Mouse (Mus musculus): Measurements from ENCODE around the gene Zfp770. TPM values are rescaled to one million over a fixed set of nuclear protein-coding genes. Genes with fewer than 3 reads are reported as not detected.
A peak's percentile ranks its signal among the peaks of the same experiment; 100 is the strongest.

Gene Zfp770
- polyA plus RNA-seq (2015; fragmentation: Nextera tagmentation; extraction: Ambion mirVana) = 4.9 and 5.5 TPM in 2 replicates

- H3K4me1 ChIP-seq (ENCODE audit: control insufficient read depth, insufficient read depth, low read depth, low read length) = peaks cover 14% of the 10 kb centered on the region
- peak within 1 kb of the TSS; percentile 81 for H3K27ac ChIP-seq (ENCODE audit: low read depth, low read length)
- H3K4me3 ChIP-seq (ENCODE audit: low read length) = peak within 1 kb of the TSS; percentile 85
- H3K4me2 ChIP-seq (ENCODE audit: low read length) = peak within 1 kb of the TSS; percentile 86
- H3K27me3 ChIP-seq (replicated peaks; ENCODE audit: control insufficient read depth, insufficient read depth, low read length) = no peaks in the 10 kb centered on the region
- WGBS = 0% methylated on average over 36 of the region's 36 CpGs
- peaks cover 6% of the 10 kb centered on the region; the same call in 1 of the 2 replicates for H3K36me3 ChIP-seq (ENCODE audit: control insufficient read depth, insufficient read depth, low read length)
- ATAC-seq = peak; percentile 97
- H3K9me3 ChIP-seq (ENCODE audit: control insufficient read depth, low read length) = no peaks in the 10 kb centered on the region
- peak within 1 kb of the TSS; percentile 99 for H3K9ac ChIP-seq (ENCODE audit: low read depth, low read length)
These were observed at the start of gene Zfp770 for GRCm38 (mm10) chr2:114200932-114201559. Gene Zfp770, minus strand, starts transcription at chr2:114201469.

DNA sequence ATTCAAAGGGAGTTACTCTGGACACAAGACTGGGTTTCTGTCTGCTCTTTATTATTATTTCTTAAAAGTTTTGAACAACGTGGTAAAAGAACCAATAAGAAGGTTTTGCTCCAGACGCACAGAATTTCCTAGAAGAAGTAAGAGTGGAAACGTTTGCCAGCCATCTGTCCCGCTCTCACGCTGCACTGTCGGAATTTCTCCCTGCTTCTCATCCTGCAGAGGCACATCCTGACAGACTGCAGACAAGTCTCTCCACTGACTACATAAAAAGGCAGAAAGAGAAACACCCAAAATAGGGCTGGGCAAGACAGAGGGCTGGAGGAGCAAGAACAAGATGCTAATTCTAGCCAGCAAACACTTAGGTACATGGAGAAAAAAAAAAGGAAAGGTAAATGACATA, 48.2 kb upstream of the Zfp770 start:
- Histone ChIP-seq H3K9me3 (ENCODE audit: control insufficient read depth, low read length) (no peaks in the 10 kb centered on the region), H3K4me3 (ENCODE audit: low read length) (no peak overlapping the region), H3K27ac (ENCODE audit: low read depth, low read length) (no peak overlapping the region), H3K4me2 (ENCODE audit: low read length) (no peak overlapping the region), H3K9ac (ENCODE audit: low read depth, low read length) (no peak overlapping the region), H3K27me3 (replicated peaks; ENCODE audit: control insufficient read depth, insufficient read depth, low read length) (no peaks in the 10 kb centered on the region), H3K4me1 (ENCODE audit: control insufficient read depth, insufficient read depth, low read depth, low read length) (no peaks in the 10 kb centered on the region), H3K36me3 (ENCODE audit: control insufficient read depth, insufficient read depth, low read length) (no peaks in the 10 kb centered on the region)
- no peak for ATAC-seq
- WGBS = 73% methylated on average over 6 of the region's 6 CpGs

DNA sequence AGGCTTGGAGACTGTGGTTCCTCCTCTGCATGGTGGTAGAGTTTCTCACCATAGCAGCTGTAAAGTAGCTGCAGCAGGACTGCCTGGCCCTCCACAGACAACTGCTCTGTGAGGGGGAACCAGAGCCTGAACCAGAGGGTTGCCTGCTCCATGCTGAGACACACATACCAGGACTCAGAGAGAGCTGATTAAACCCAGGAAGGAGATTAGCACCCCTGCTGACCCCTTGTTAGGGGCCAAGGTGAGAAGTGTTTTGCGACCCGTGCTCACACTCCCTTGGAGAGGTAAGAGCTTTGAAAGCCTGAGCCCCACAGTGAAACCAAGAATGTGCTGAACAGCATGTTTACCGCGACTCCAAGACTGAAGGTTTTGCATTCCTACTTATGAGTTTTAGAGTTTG, 36.4 kb upstream of the Zfp770 start:
- no peaks in the 10 kb centered on the region for H3K36me3 ChIP-seq (ENCODE audit: control insufficient read depth, insufficient read depth, low read length)
- H3K9ac ChIP-seq (ENCODE audit: low read depth, low read length) = no peak overlapping the region
- no peak for ATAC-seq
- no peak overlapping the region for H3K27ac ChIP-seq (ENCODE audit: low read depth, low read length)
- H3K4me1 ChIP-seq (ENCODE audit: control insufficient read depth, insufficient read depth, low read depth, low read length) = no peaks in the 10 kb centered on the region
- no peak overlapping the region for H3K4me2 ChIP-seq (ENCODE audit: low read length)
- no peaks in the 10 kb centered on the region for H3K9me3 ChIP-seq (ENCODE audit: control insufficient read depth, low read length)
- 19% methylated on average over 4 of the region's 4 CpGs for WGBS
- no peaks in the 10 kb centered on the region for H3K27me3 ChIP-seq (replicated peaks; ENCODE audit: control insufficient read depth, insufficient read depth, low read length)
- H3K4me3 ChIP-seq (ENCODE audit: low read length) = no peak overlapping the region

GRCm38 (mm10) chr2:114236566-114236965, 35.3 kb upstream of the Zfp770 start:
- WGBS = 89% methylated on average over 1 of the region's 1 CpGs
- Histone ChIP-seq H3K4me1 (ENCODE audit: control insufficient read depth, insufficient read depth, low read depth, low read length) (no peaks in the 10 kb centered on the region), H3K4me2 (ENCODE audit: low read length) (no peak overlapping the region), H3K27me3 (replicated peaks; ENCODE audit: control insufficient read depth, insufficient read depth, low read length) (no peaks in the 10 kb centered on the region), H3K27ac (ENCODE audit: low read depth, low read length) (no peak overlapping the region), H3K36me3 (ENCODE audit: control insufficient read depth, insufficient read depth, low read length) (no peaks in the 10 kb centered on the region), H3K9ac (ENCODE audit: low read depth, low read length) (no peak overlapping the region), H3K4me3 (ENCODE audit: low read length) (no peak overlapping the region), H3K9me3 (ENCODE audit: control insufficient read depth, low read length) (no peaks in the 10 kb centered on the region)
- no peak for ATAC-seq

DNA sequence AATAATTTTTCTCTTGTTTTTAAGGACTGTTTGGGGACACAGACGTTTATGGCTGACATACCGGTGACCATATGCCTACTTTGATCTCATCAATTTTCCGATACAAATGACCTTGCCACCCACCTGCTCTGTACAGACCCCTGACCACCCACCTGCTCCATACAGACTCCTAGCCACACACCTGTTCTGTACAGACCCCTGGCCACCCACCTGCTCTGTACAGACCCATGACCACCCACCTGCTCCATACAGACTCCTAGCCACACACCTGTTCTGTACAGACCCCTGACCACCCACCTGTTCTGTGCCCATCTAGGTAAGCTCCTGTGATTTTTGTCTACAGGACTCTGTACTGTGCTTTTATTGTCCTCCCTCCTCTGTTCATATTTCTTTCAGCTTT, 34.3 kb upstream of the Zfp770 start:
- ATAC-seq = 0 out of 2 replicates have a peak, but pooled peaks have one; percentile 48
- 87% methylated on average over 3 of the region's 3 CpGs for WGBS
- H3K27ac ChIP-seq (ENCODE audit: low read depth, low read length) = no peak overlapping the region

DNA sequence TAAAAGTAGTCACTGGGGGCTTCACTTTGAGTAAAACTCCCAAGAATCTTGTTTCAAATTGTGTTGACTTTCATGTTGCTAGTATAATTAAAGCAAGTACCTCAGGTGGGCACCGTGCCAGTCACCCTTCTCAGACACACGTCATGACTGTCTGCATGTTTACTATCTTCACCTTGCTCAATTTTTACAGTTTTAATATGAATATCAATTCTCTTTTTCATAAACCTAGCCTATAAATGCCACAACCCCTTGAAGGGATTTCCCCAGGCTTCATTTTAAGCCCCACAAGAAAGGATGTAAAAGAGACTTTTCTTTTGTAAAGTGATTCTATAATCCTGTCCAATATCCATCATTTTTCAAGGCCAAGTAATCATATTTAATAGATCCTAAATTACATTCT, 30.0 kb upstream of the Zfp770 start:
- ATAC-seq = no peak
- H3K4me1 ChIP-seq (ENCODE audit: control insufficient read depth, insufficient read depth, low read depth, low read length) = no peaks in the 10 kb centered on the region
- H3K27ac ChIP-seq (ENCODE audit: low read depth, low read length) = no peak overlapping the region
- WGBS = 66% methylated on average over 2 of the region's 2 CpGs
- H3K9me3 ChIP-seq (ENCODE audit: control insufficient read depth, low read length) = no peaks in the 10 kb centered on the region
- no peak overlapping the region for H3K4me3 ChIP-seq (ENCODE audit: low read length)
- H3K36me3 ChIP-seq (ENCODE audit: control insufficient read depth, insufficient read depth, low read length) = no peaks in the 10 kb centered on the region
- H3K27me3 ChIP-seq (replicated peaks; ENCODE audit: control insufficient read depth, insufficient read depth, low read length) = no peaks in the 10 kb centered on the region
- H3K9ac ChIP-seq (ENCODE audit: low read depth, low read length) = no peak overlapping the region
- no peak overlapping the region for H3K4me2 ChIP-seq (ENCODE audit: low read length)

More for the DNA sequence above, 34.3 kb upstream of the Zfp770 start:
- no peaks in the 10 kb centered on the region for H3K9me3 ChIP-seq (ENCODE audit: control insufficient read depth, low read length)
- H3K9ac ChIP-seq (ENCODE audit: low read depth, low read length) = no peak overlapping the region
- H3K4me1 ChIP-seq (ENCODE audit: control insufficient read depth, insufficient read depth, low read depth, low read length) = no peaks in the 10 kb centered on the region
- no peak overlapping the region for H3K4me2 ChIP-seq (ENCODE audit: low read length)
- no peaks in the 10 kb centered on the region for H3K27me3 ChIP-seq (replicated peaks; ENCODE audit: control insufficient read depth, insufficient read depth, low read length)
- no peaks in the 10 kb centered on the region for H3K36me3 ChIP-seq (ENCODE audit: control insufficient read depth, insufficient read depth, low read length)
- no peak overlapping the region for H3K4me3 ChIP-seq (ENCODE audit: low read length)

DNA sequence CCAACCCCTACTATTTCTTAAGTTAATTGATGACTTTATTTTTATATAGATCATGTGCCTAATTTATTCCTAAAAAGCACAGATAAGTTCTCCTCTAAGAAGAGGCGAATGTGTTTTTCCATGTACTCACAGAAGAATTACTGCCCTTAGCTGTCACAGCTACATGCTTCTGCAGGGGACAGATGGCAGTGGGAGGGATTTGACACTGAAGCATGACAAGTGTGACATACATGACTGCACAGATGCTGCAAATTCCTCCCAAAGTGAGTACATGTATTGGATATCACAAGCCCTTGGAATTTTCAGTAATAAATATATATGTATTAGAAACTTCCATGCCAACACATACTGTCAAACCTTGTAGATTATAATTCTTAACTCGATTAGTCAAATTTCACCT, 27.4 kb upstream of the Zfp770 start:
- ATAC-seq = no peak
- Histone ChIP-seq H3K27me3 (replicated peaks; ENCODE audit: control insufficient read depth, insufficient read depth, low read length) (no peaks in the 10 kb centered on the region), H3K4me2 (ENCODE audit: low read length) (no peak overlapping the region), H3K4me1 (ENCODE audit: control insufficient read depth, insufficient read depth, low read depth, low read length) (no peaks in the 10 kb centered on the region), H3K9me3 (ENCODE audit: control insufficient read depth, low read length) (no peaks in the 10 kb centered on the region), H3K4me3 (ENCODE audit: low read length) (no peak overlapping the region), H3K9ac (ENCODE audit: low read depth, low read length) (no peak overlapping the region), H3K36me3 (ENCODE audit: control insufficient read depth, insufficient read depth, low read length) (no peaks in the 10 kb centered on the region), H3K27ac (ENCODE audit: low read depth, low read length) (no peak overlapping the region)
- 77% methylated on average over 2 of the region's 2 CpGs for WGBS

GRCm38 (mm10) chr2:114205036-114205435, 3.8 kb upstream of the Zfp770 start:
- Histone ChIP-seq H3K4me3 (ENCODE audit: low read length) (no peak overlapping the region), H3K27ac (ENCODE audit: low read depth, low read length) (no peak overlapping the region), H3K4me2 (ENCODE audit: low read length) (no peak overlapping the region), H3K27me3 (replicated peaks; ENCODE audit: control insufficient read depth, insufficient read depth, low read length) (no peaks in the 10 kb centered on the region), H3K4me1 (ENCODE audit: control insufficient read depth, insufficient read depth, low read depth, low read length) (peaks cover 9% of the 10 kb centered on the region), H3K9me3 (ENCODE audit: control insufficient read depth, low read length) (no peaks in the 10 kb centered on the region), H3K36me3 (ENCODE audit: control insufficient read depth, insufficient read depth, low read length) (no peaks in the 10 kb centered on the region), H3K9ac (ENCODE audit: low read depth, low read length) (no peak overlapping the region)
- ATAC-seq = no peak
- 73% methylated on average over 6 of the region's 6 CpGs for WGBS

DNA sequence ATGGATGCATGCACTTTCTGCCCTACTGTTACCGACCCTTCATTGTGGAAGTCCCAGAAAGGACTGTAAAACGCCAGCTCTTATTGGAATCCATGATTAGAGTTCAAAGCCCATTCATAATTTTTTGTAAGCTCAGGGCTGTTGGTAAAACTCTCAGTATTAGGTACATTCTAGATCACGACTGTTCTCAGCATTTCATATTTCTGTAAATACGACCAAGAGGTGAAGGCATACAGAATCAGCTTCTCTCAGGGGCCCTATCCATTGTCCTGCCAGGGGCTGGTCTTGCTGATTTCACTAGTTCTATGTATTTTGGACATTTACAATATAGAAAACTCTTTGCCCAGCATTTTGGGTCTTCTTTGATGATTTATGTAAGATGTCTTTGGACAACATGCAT, 305 bp upstream of the Zfp770 start:
- WGBS = 40% methylated on average over 4 of the region's 4 CpGs
- ATAC-seq = no peak
- Histone ChIP-seq H3K4me1 (ENCODE audit: control insufficient read depth, insufficient read depth, low read depth, low read length) (peaks cover 14% of the 10 kb centered on the region), H3K9ac (ENCODE audit: low read depth, low read length) (peak overlapping the region; percentile 99), H3K4me2 (ENCODE audit: low read length) (peak overlapping the region; percentile 86), H3K27me3 (replicated peaks; ENCODE audit: control insufficient read depth, insufficient read depth, low read length) (no peaks in the 10 kb centered on the region), H3K4me3 (ENCODE audit: low read length) (peak overlapping the region; percentile 85), H3K9me3 (ENCODE audit: control insufficient read depth, low read length) (no peaks in the 10 kb centered on the region), H3K27ac (ENCODE audit: low read depth, low read length) (peak overlapping the region; percentile 56; the same call in 1 of the 2 replicates), H3K36me3 (ENCODE audit: control insufficient read depth, insufficient read depth, low read length) (peaks cover 2% of the 10 kb centered on the region; the same call in 1 of the 2 replicates)
